Mouse (Mus musculus): Measurements from ENCODE around the gene Sned1.
A peak's percentile ranks its signal among the peaks of the same experiment; 100 is the strongest.

Gene Sned1

GRCm38 (mm10) chr1:93305581-93306337 is 70.1 kb downstream of the Sned1 start, which contains the start of gene Mterf4:
Gene Mterf4, minus strand, starts transcription at chr1:93305915.
- peak; percentile 78 for DNase-seq (ENCODE audit: low spot score)

GRCm38 (mm10) chr1:93323973-93324372 is 88.3 kb downstream of the Sned1 start:
- no peak for DNase-seq (ENCODE audit: low spot score)

- DNase-seq (ENCODE audit: low spot score): no peak
Observed at GRCm38 (mm10) chr1:93326446-93326845, 90.8 kb downstream of the Sned1 start.

- no peak for DNase-seq (ENCODE audit: low spot score)
Observed at GRCm38 (mm10) chr1:93334621-93335020, 99.0 kb downstream of the Sned1 start.

GRCm38 (mm10) chr1:93342648-93343503 is 107.2 kb downstream of the Sned1 start, which contains the start of the genes Ppp1r7 and Pask:
Gene Ppp1r7, plus strand, starts transcription at chr1:93342854.
Gene Pask, minus strand, starts transcription at chr1:93343482.
- peak; percentile 97 for DNase-seq (ENCODE audit: low spot score)

- DNase-seq (ENCODE audit: low spot score): peak; percentile 97
Observed at GRCm38 (mm10) chr1:93343504-93344047, 107.9 kb downstream of the Sned1 start.

- DNase-seq (ENCODE audit: low spot score): no peak
Observed at GRCm38 (mm10) chr1:93347176-93347575, 111.5 kb downstream of the Sned1 start.

- DNase-seq (ENCODE audit: low spot score): no peak
Observed at GRCm38 (mm10) chr1:93349701-93350100, 114.1 kb downstream of the Sned1 start.

Data from lung, postnatal 25 days (tissue).